Mouse (Mus musculus): ENCODE measurements around the gene Mlycd. TPM values are rescaled to one million over a fixed set of nuclear protein-coding genes. Genes with fewer than 3 reads are reported as not detected.
A peak's percentile ranks its signal among the peaks of the same experiment; 100 is the strongest.

The Mlycd gene
- polyA plus RNA-seq, 1 experiment: 4.7 TPM

GRCm38 (mm10) chr8:119430250-119430649 lies 35.6 kb downstream of the Mlycd start:
- peaks cover 15% of the 10 kb centered on the region for H3K4me1 ChIP-seq (ENCODE audit: control insufficient read depth, insufficient read depth, low read length)
- no peak overlapping the region for H3K4me3 ChIP-seq (replicated peaks; ENCODE audit: control insufficient read depth, low read depth, low read length)
- 73% methylated on average over 8 of the region's 8 CpGs for WGBS
- no peak overlapping the region for H3K27ac ChIP-seq (ENCODE audit: control insufficient read depth, insufficient read depth, low read depth, low read length, poor library complexity)
- TF ChIP-seq CTCF (IDR thresholded peaks at IDR 0.05; ENCODE audit: control insufficient read depth, insufficient read depth, low read length): no peak
- TF ChIP-seq POLR2A (IDR thresholded peaks at IDR 0.05; ENCODE audit: borderline replicate concordance, control insufficient read depth, low read depth, low read length): no peak

GRCm38 (mm10) chr8:119430690-119431089 lies 36.0 kb downstream of the Mlycd start:
- no peak overlapping the region for H3K27ac ChIP-seq (ENCODE audit: control insufficient read depth, insufficient read depth, low read depth, low read length, poor library complexity)
- H3K4me1 ChIP-seq (ENCODE audit: control insufficient read depth, insufficient read depth, low read length): peaks cover 12% of the 10 kb centered on the region
- H3K4me3 ChIP-seq (replicated peaks; ENCODE audit: control insufficient read depth, low read depth, low read length): no peak overlapping the region
- TF ChIP-seq CTCF (IDR thresholded peaks at IDR 0.05; ENCODE audit: control insufficient read depth, insufficient read depth, low read length) (no peak), POLR2A (IDR thresholded peaks at IDR 0.05; ENCODE audit: borderline replicate concordance, control insufficient read depth, low read depth, low read length) (no peak)
- 88% methylated on average over 7 of the region's 7 CpGs for WGBS

- no peak for TF ChIP-seq CTCF (IDR thresholded peaks at IDR 0.05; ENCODE audit: control insufficient read depth, insufficient read depth, low read length)
- no peak for TF ChIP-seq POLR2A (IDR thresholded peaks at IDR 0.05; ENCODE audit: borderline replicate concordance, control insufficient read depth, low read depth, low read length)
- no peak overlapping the region for H3K4me3 ChIP-seq (replicated peaks; ENCODE audit: control insufficient read depth, low read depth, low read length)
- H3K4me1 ChIP-seq (ENCODE audit: control insufficient read depth, insufficient read depth, low read length): peaks cover 7% of the 10 kb centered on the region
- WGBS: 82% methylated on average over 3 of the region's 3 CpGs
- H3K27ac ChIP-seq (ENCODE audit: control insufficient read depth, insufficient read depth, low read depth, low read length, poor library complexity): no peak overlapping the region
Observed at GRCm38 (mm10) chr8:119432372-119432771, 37.7 kb downstream of the Mlycd start.

- no peak within 1 kb of the TSS for H3K27ac ChIP-seq (ENCODE audit: control insufficient read depth, insufficient read depth, low read depth, low read length, poor library complexity)
- H3K4me1 ChIP-seq (ENCODE audit: control insufficient read depth, insufficient read depth, low read length): peaks cover 3% of the 10 kb centered on the region
- TF ChIP-seq CTCF (IDR thresholded peaks at IDR 0.05; ENCODE audit: control insufficient read depth, insufficient read depth, low read length) (no peak), POLR2A (IDR thresholded peaks at IDR 0.05; ENCODE audit: borderline replicate concordance, control insufficient read depth, low read depth, low read length) (no peak)
- WGBS: 86% methylated on average over 13 of the region's 13 CpGs
- no peak within 1 kb of the TSS for H3K4me3 ChIP-seq (replicated peaks; ENCODE audit: control insufficient read depth, low read depth, low read length)
Observed at GRCm38 (mm10) chr8:119433582-119434174, 39.0 kb downstream of the Mlycd start, which contains the start of gene Osgin1. Gene Osgin1 (plus strand): TSS chr8:119434124.

GRCm38 (mm10) chr8:119434569-119434968 lies 39.9 kb downstream of the Mlycd start:
- Histone ChIP-seq H3K4me3 (replicated peaks; ENCODE audit: control insufficient read depth, low read depth, low read length) (no peak overlapping the region), H3K27ac (ENCODE audit: control insufficient read depth, insufficient read depth, low read depth, low read length, poor library complexity) (no peak overlapping the region), H3K4me1 (ENCODE audit: control insufficient read depth, insufficient read depth, low read length) (peaks cover 3% of the 10 kb centered on the region)
- WGBS: 85% methylated on average over 6 of the region's 6 CpGs
- TF ChIP-seq POLR2A (IDR thresholded peaks at IDR 0.05; ENCODE audit: borderline replicate concordance, control insufficient read depth, low read depth, low read length) (no peak), CTCF (IDR thresholded peaks at IDR 0.05; ENCODE audit: control insufficient read depth, insufficient read depth, low read length) (no peak)

GRCm38 (mm10) chr8:119435527-119435926 lies 40.8 kb downstream of the Mlycd start:
- peaks cover 3% of the 10 kb centered on the region for H3K4me1 ChIP-seq (ENCODE audit: control insufficient read depth, insufficient read depth, low read length)
- TF ChIP-seq POLR2A (IDR thresholded peaks at IDR 0.05; ENCODE audit: borderline replicate concordance, control insufficient read depth, low read depth, low read length) (no peak), CTCF (IDR thresholded peaks at IDR 0.05; ENCODE audit: control insufficient read depth, insufficient read depth, low read length) (no peak)

GRCm38 (mm10) chr8:119436331-119436730 lies 41.7 kb downstream of the Mlycd start:
- TF ChIP-seq POLR2A (IDR thresholded peaks at IDR 0.05; ENCODE audit: borderline replicate concordance, control insufficient read depth, low read depth, low read length): no peak
- TF ChIP-seq CTCF (IDR thresholded peaks at IDR 0.05; ENCODE audit: control insufficient read depth, insufficient read depth, low read length): no peak
- 44% methylated on average over 10 of the region's 10 CpGs for WGBS
- H3K4me3 ChIP-seq (replicated peaks; ENCODE audit: control insufficient read depth, low read depth, low read length): no peak overlapping the region
- peaks cover 3% of the 10 kb centered on the region for H3K4me1 ChIP-seq (ENCODE audit: control insufficient read depth, insufficient read depth, low read length)
- peak overlapping the region; percentile 3 for H3K27ac ChIP-seq (ENCODE audit: control insufficient read depth, insufficient read depth, low read depth, low read length, poor library complexity)

More at GRCm38 (mm10) chr8:119435527-119435926, 40.8 kb downstream of the Mlycd start:
- no peak overlapping the region for H3K4me3 ChIP-seq (replicated peaks; ENCODE audit: control insufficient read depth, low read depth, low read length)
- WGBS: 73% methylated on average over 7 of the region's 7 CpGs
- no peak overlapping the region for H3K27ac ChIP-seq (ENCODE audit: control insufficient read depth, insufficient read depth, low read depth, low read length, poor library complexity)

- 2% methylated on average over 9 of the region's 9 CpGs for WGBS
- Histone ChIP-seq H3K4me1 (ENCODE audit: control insufficient read depth, insufficient read depth, low read length) (peaks cover 8% of the 10 kb centered on the region), H3K4me3 (replicated peaks; ENCODE audit: control insufficient read depth, low read depth, low read length) (peak overlapping the region; percentile 68), H3K27ac (ENCODE audit: control insufficient read depth, insufficient read depth, low read depth, low read length, poor library complexity) (peak overlapping the region; percentile 84)
- TF ChIP-seq CTCF (IDR thresholded peaks at IDR 0.05; ENCODE audit: control insufficient read depth, insufficient read depth, low read length): no peak
- peak; percentile 74 for TF ChIP-seq POLR2A (IDR thresholded peaks at IDR 0.05; ENCODE audit: borderline replicate concordance, control insufficient read depth, low read depth, low read length)
Observed at GRCm38 (mm10) chr8:119436933-119437332, 42.3 kb downstream of the Mlycd start.
